Mouse (Mus musculus) heart, embryonic 11.5 days (tissue): Measurements from ENCODE around the gene Gatm. TPM values are rescaled to one million over a fixed set of nuclear protein-coding genes. Genes with fewer than 3 reads are reported as not detected.
A peak's percentile ranks its signal among the peaks of the same experiment; 100 is the strongest.

Source experiments
- ATAC-seq: fragments of 200-750 bp; cut with Nextera tagmentation; replicated peaks from 2 replicates; pipeline ENCODE4 v1.8.0; 2017; ENCODE audit warnings: moderate library complexity; ENCODE audit not compliant: insufficient number of reproducible peaks, low FRiP score, low TSS enrichment
- H3K27ac ChIP-seq: fragments of 300-500 bp; sonication (generic); 2 replicates; pipeline ENCODE4 v1.5.1; 2014; ENCODE audit warnings: mild to moderate bottlenecking, low read depth, low read length
- H3K27me3 ChIP-seq: fragments of 300-500 bp; sonication (generic); 2 replicates; pipeline ENCODE4 v1.6.1; 2014; ENCODE audit warnings: mild to moderate bottlenecking, low read length, mixed read lengths; ENCODE audit not compliant: control insufficient read depth, insufficient read depth
- H3K36me3 ChIP-seq: fragments of 300-500 bp; sonication (generic); 2 replicates; pipeline ENCODE4 v1.6.1; 2014; ENCODE audit warnings: mild to moderate bottlenecking, low read length, moderate library complexity, mixed read lengths; ENCODE audit not compliant: control insufficient read depth, insufficient read depth
- H3K4me1 ChIP-seq: fragments of 300-500 bp; sonication (generic); 2 replicates; pipeline ENCODE4 v1.6.1; 2014; ENCODE audit warnings: low read length; ENCODE audit not compliant: control insufficient read depth, insufficient read depth
- H3K4me2 ChIP-seq: fragments of 300-500 bp; sonication (generic); 2 replicates; pipeline ENCODE4 v1.6.1; 2014; ENCODE audit warnings: mild to moderate bottlenecking, moderate library complexity
- H3K4me3 ChIP-seq: fragments of 300-500 bp; sonication (generic); 2 replicates; pipeline ENCODE4 v1.5.1; 2014; ENCODE audit warnings: low read depth, low read length
- H3K9ac ChIP-seq: fragments of 300-500 bp; sonication (generic); 2 replicates; pipeline ENCODE4 v1.6.1; 2014; ENCODE audit warnings: mild to moderate bottlenecking, low read depth, low read length, moderate library complexity
- H3K9me3 ChIP-seq: fragments of 300-500 bp; sonication (generic); replicated peaks from 2 replicates; pipeline ENCODE4 v1.6.1; 2016; ENCODE audit warnings: low read length; ENCODE audit not compliant: control insufficient read depth
- WGBS: fragments of 180-500 bp; shearing (Covaris S2); extraction: QIAGEN DNeasy Blood & Tissue Kit; methylation state at CpG from one replicate; pipeline ENCODE4 v1.1.7; 2014; ENCODE audit not compliant: insufficient replicate concordance; 5-methylcytosine and 5-hydroxymethylcytosine counted together
- polyA plus RNA-seq: library from polyadenylated mRNA; unstranded; fragments of >200 nt; fragmentation: Nextera tagmentation; extraction: Ambion mirVana; gene quantifications from 2 replicates; pipeline ENCODE4 v1.2.1, GENCODE M21; 2014

Gene Gatm
- polyA plus RNA-seq, 1 experiment from 2014 or later: 26.6 TPM

- H3K4me1 ChIP-seq: no peaks in the 10 kb centered on the region
- H3K27me3 ChIP-seq: no peaks in the 10 kb centered on the region
- no peaks in the 10 kb centered on the region for H3K36me3 ChIP-seq
- H3K4me2 ChIP-seq: no peak overlapping the region
- H3K4me3 ChIP-seq: no peak overlapping the region
- no peak overlapping the region for H3K27ac ChIP-seq
- H3K9ac ChIP-seq: no peak overlapping the region
- 47% methylated on average over 2 of the region's 2 CpGs for WGBS
- no peak for ATAC-seq
- H3K9me3 ChIP-seq: no peaks in the 10 kb centered on the region
Measured at GRCm38 (mm10) chr2:122591213-122591612, 19.9 kb downstream of the Gatm start.

GRCm38 (mm10) chr2:122590351-122590750, 20.8 kb downstream of the Gatm start:
- no peak overlapping the region for H3K9ac ChIP-seq
- 58% methylated on average over 1 of the region's 1 CpGs for WGBS
- H3K4me2 ChIP-seq: no peak overlapping the region
- H3K4me1 ChIP-seq: no peaks in the 10 kb centered on the region
- no peaks in the 10 kb centered on the region for H3K27me3 ChIP-seq
- no peak for ATAC-seq
- H3K36me3 ChIP-seq: no peaks in the 10 kb centered on the region
- H3K27ac ChIP-seq: no peak overlapping the region
- H3K9me3 ChIP-seq: no peaks in the 10 kb centered on the region
- H3K4me3 ChIP-seq: no peak overlapping the region

GRCm38 (mm10) chr2:122587861-122588519, 23.1 kb downstream of the Gatm start:
- H3K4me3 ChIP-seq: no peak overlapping the region
- H3K4me2 ChIP-seq: no peak overlapping the region
- H3K36me3 ChIP-seq: no peaks in the 10 kb centered on the region
- H3K9ac ChIP-seq: no peak overlapping the region
- H3K27ac ChIP-seq: no peak overlapping the region
- no peaks in the 10 kb centered on the region for H3K9me3 ChIP-seq
- H3K27me3 ChIP-seq: no peaks in the 10 kb centered on the region
- ATAC-seq: no peak
- no peaks in the 10 kb centered on the region for H3K4me1 ChIP-seq
- WGBS: 84% methylated on average over 8 of the region's 8 CpGs

- Histone ChIP-seq H3K27me3 (no peaks in the 10 kb centered on the region), H3K36me3 (no peaks in the 10 kb centered on the region), H3K4me2 (no peak overlapping the region), H3K27ac (no peak overlapping the region), H3K4me1 (no peaks in the 10 kb centered on the region), H3K9me3 (no peaks in the 10 kb centered on the region), H3K4me3 (no peak overlapping the region), H3K9ac (no peak overlapping the region)
- WGBS: 57% methylated on average over 3 of the region's 3 CpGs
- no peak for ATAC-seq
Measured at GRCm38 (mm10) chr2:122586258-122586657, 24.8 kb downstream of the Gatm start.

- WGBS: 70% methylated on average over 3 of the region's 3 CpGs
- H3K9ac ChIP-seq: no peak overlapping the region
- H3K4me1 ChIP-seq: no peaks in the 10 kb centered on the region
- no peaks in the 10 kb centered on the region for H3K9me3 ChIP-seq
- no peaks in the 10 kb centered on the region for H3K27me3 ChIP-seq
- no peak for ATAC-seq
- no peak overlapping the region for H3K4me3 ChIP-seq
- H3K36me3 ChIP-seq: no peaks in the 10 kb centered on the region
- H3K4me2 ChIP-seq: no peak overlapping the region
- peak overlapping the region; percentile 74 for H3K27ac ChIP-seq
Measured at GRCm38 (mm10) chr2:122582324-122582723, 28.8 kb downstream of the Gatm start.

GRCm38 (mm10) chr2:122581361-122582017, 29.6 kb downstream of the Gatm start:
- no peak overlapping the region; the same call in 1 of the 2 replicates for H3K4me2 ChIP-seq
- H3K36me3 ChIP-seq: no peaks in the 10 kb centered on the region
- H3K4me3 ChIP-seq: no peak overlapping the region
- no peak overlapping the region for H3K9ac ChIP-seq
- peak; percentile 61; the same call in 1 of the 2 replicates for ATAC-seq
- no peaks in the 10 kb centered on the region for H3K9me3 ChIP-seq
- WGBS: 42% methylated on average over 3 of the region's 3 CpGs
- H3K27me3 ChIP-seq: no peaks in the 10 kb centered on the region
- peak overlapping the region; percentile 74 for H3K27ac ChIP-seq
- no peaks in the 10 kb centered on the region for H3K4me1 ChIP-seq

- Histone ChIP-seq H3K9ac (no peak overlapping the region), H3K27me3 (no peaks in the 10 kb centered on the region), H3K4me1 (peaks cover 4% of the 10 kb centered on the region), H3K27ac (peak overlapping the region; percentile 74), H3K36me3 (no peaks in the 10 kb centered on the region), H3K9me3 (no peaks in the 10 kb centered on the region), H3K4me2 (no peak overlapping the region), H3K4me3 (no peak overlapping the region)
- no peak for ATAC-seq
- WGBS: 61% methylated on average over 10 of the region's 10 CpGs
Measured at GRCm38 (mm10) chr2:122580426-122580825, 30.7 kb downstream of the Gatm start.

GRCm38 (mm10) chr2:122577316-122577715, 33.8 kb downstream of the Gatm start:
- H3K9ac ChIP-seq: no peak overlapping the region
- no peak overlapping the region for H3K4me3 ChIP-seq
- 71% methylated on average over 1 of the region's 1 CpGs for WGBS
- H3K9me3 ChIP-seq: no peaks in the 10 kb centered on the region
- no peak overlapping the region for H3K4me2 ChIP-seq
- H3K27ac ChIP-seq: no peak overlapping the region
- H3K36me3 ChIP-seq: no peaks in the 10 kb centered on the region
- H3K4me1 ChIP-seq: peaks cover 4% of the 10 kb centered on the region
- no peak for ATAC-seq
- H3K27me3 ChIP-seq: no peaks in the 10 kb centered on the region

- Histone ChIP-seq H3K4me2 (no peak overlapping the region), H3K27ac (no peak overlapping the region)
- ATAC-seq: peak; percentile 68; the same call in 1 of the 2 replicates
Measured at GRCm38 (mm10) chr2:122576295-122576694, 34.8 kb downstream of the Gatm start.

More at GRCm38 (mm10) chr2:122576295-122576694, 34.8 kb downstream of the Gatm start:
- H3K27me3 ChIP-seq: no peaks in the 10 kb centered on the region
- H3K4me3 ChIP-seq: no peak overlapping the region
- peaks cover 4% of the 10 kb centered on the region for H3K4me1 ChIP-seq
- no peaks in the 10 kb centered on the region for H3K36me3 ChIP-seq
- 30% methylated on average over 5 of the region's 5 CpGs for WGBS
- no peak overlapping the region for H3K9ac ChIP-seq
- H3K9me3 ChIP-seq: no peaks in the 10 kb centered on the region
